In the genomic region with DNA sequence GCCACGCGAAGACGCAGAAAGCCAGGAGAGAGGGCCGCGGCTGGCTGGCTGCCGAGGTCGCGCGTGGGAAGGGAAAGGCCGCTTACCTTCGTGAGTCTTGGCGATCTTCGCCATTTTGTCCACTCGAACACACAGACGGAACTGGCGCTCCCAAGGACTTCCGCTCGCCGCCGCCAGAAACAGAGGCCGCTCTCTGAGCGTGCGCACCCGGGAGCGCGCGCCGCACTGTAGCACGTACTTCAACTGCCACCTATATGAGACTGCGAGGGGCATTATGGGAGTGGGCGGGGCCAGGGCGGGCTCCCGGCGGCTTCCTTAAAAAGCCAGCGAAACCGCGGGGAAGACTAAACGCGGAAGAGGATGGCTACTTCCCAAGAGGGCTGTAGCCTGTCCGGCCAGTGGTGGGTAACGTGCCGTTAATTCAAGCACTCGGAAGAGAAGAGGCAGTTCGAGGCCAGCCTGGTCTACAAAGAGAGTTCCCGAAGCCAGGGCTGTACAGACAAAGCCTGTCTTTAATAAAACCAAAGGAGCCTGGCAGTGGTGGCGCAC, we compare ENCODE assay signal across 8 mouse cellular contexts. TPM values are rescaled to one million over a fixed set of nuclear protein-coding genes. Genes with fewer than 3 reads are reported as not detected.
DNase-seq lines count a peak whose midpoint lies in the region; ATAC-seq and TF ChIP-seq lines count a peak whose summit lies in the region.

A gene (minus strand): TSS at position 229 of the 549 bp plus-strand sequence.

- TF ChIP-seq CTCF in liver, embryonic 14.5 days (IDR thresholded peaks at IDR 0.05; ENCODE audit: low read depth) = peak; percentile 18; the same call in 1 of the 2 replicates
- no peak for TF ChIP-seq CTCF in stomach, postnatal 0 days (IDR thresholded peaks at IDR 0.05; ENCODE audit: low read depth)

- peak; percentile 98 for ATAC-seq in heart, embryonic 15.5 days (replicated peaks; ENCODE audit: insufficient number of reproducible peaks, insufficient read depth, low FRiP score, low read depth)
- ATAC-seq in liver, embryonic 14.5 days (ENCODE audit: insufficient read depth) = peak; percentile 97
- ATAC-seq in neural tube, embryonic 11.5 days (ENCODE audit: insufficient read depth, low FRiP score, low TSS enrichment) = peak; percentile 98
- ATAC-seq in stomach, postnatal 0 days (ENCODE audit: low FRiP score, low TSS enrichment) = peak; percentile 99

- H3K27ac ChIP-seq in forebrain, embryonic 10.5 days = peak within 1 kb of the TSS; percentile 99
- peak within 1 kb of the TSS; percentile 96 for H3K27ac ChIP-seq in heart, embryonic 15.5 days
- peak within 1 kb of the TSS; percentile 61 for H3K27ac ChIP-seq in liver, embryonic 14.5 days
- peak within 1 kb of the TSS; percentile 92 for H3K27ac ChIP-seq in neural tube, embryonic 11.5 days (ENCODE audit: low read depth, low read length)
- peak within 1 kb of the TSS; percentile 98 for H3K27ac ChIP-seq in stomach, postnatal 0 days (replicated peaks)

- H3K4me3 ChIP-seq in forebrain, embryonic 10.5 days = peak within 1 kb of the TSS; percentile 97
- H3K4me3 ChIP-seq in heart, embryonic 15.5 days = peak within 1 kb of the TSS; percentile 94
- peak within 1 kb of the TSS; percentile 80 to 83 for H3K4me3 ChIP-seq in liver, embryonic 14.5 days (ENCODE audit: insufficient read depth in 1 of 2, low read depth in 2 of 2, low read length in 2 of 2)
- peak within 1 kb of the TSS; percentile 98 for H3K4me3 ChIP-seq in neural tube, embryonic 11.5 days (ENCODE audit: low read depth, low read length)
- peak within 1 kb of the TSS; percentile 99 for H3K4me3 ChIP-seq in stomach, postnatal 0 days (ENCODE audit: low read depth, low read length)

- peaks cover 7% of the 10 kb centered on the region; the same call in 1 of the 2 replicates for H3K9me3 ChIP-seq in forebrain, embryonic 10.5 days
- no peaks in the 10 kb centered on the region for H3K9me3 ChIP-seq in heart, embryonic 15.5 days (replicated peaks)
- no peaks in the 10 kb centered on the region for H3K9me3 ChIP-seq in liver, embryonic 14.5 days (ENCODE audit: control insufficient read depth, low read length)
- H3K9me3 ChIP-seq in neural tube, embryonic 11.5 days (ENCODE audit: control insufficient read depth, low read length) = no peaks in the 10 kb centered on the region
- H3K9me3 ChIP-seq in stomach, postnatal 0 days (ENCODE audit: control insufficient read depth, low read length) = no peaks in the 10 kb centered on the region

- H3K27me3 ChIP-seq in forebrain, embryonic 10.5 days (ENCODE audit: poor library complexity, severe bottlenecking) = no peaks in the 10 kb centered on the region
- H3K27me3 ChIP-seq in heart, embryonic 15.5 days = no peaks in the 10 kb centered on the region
- H3K27me3 ChIP-seq in liver, embryonic 14.5 days (ENCODE audit: control insufficient read depth, insufficient read depth, low read length) = no peaks in the 10 kb centered on the region
- no peaks in the 10 kb centered on the region for H3K27me3 ChIP-seq in neural tube, embryonic 11.5 days (ENCODE audit: control insufficient read depth, insufficient read depth, low read length)
- no peaks in the 10 kb centered on the region for H3K27me3 ChIP-seq in stomach, postnatal 0 days (ENCODE audit: control insufficient read depth, insufficient read depth, low read length)

- H3K4me1 ChIP-seq in forebrain, embryonic 10.5 days = peaks cover 17% of the 10 kb centered on the region
- peaks cover 15% of the 10 kb centered on the region for H3K4me1 ChIP-seq in heart, embryonic 15.5 days (replicated peaks)
- peaks cover 42 to 43% of the 10 kb centered on the region in 2 experiments for H3K4me1 ChIP-seq in liver, embryonic 14.5 days (replicated peaks; ENCODE audit: control insufficient read depth in 2 of 2, insufficient read depth in 2 of 2, low read length in 1 of 2)
- peaks cover 3% of the 10 kb centered on the region; the same call in 1 of the 2 replicates for H3K4me1 ChIP-seq in neural tube, embryonic 11.5 days (ENCODE audit: control insufficient read depth, insufficient read depth, low read length)
- no peaks in the 10 kb centered on the region for H3K4me1 ChIP-seq in stomach, postnatal 0 days (replicated peaks; ENCODE audit: control insufficient read depth, insufficient read depth)

- 2% methylated on average over 46 of the region's 46 CpGs for WGBS in forebrain, embryonic 10.5 days
- WGBS in heart, embryonic 15.5 days = 2% methylated on average over 46 of the region's 46 CpGs
- 2% methylated on average over 45 of the region's 46 CpGs for WGBS in liver, embryonic 14.5 days (ENCODE audit: insufficient replicate concordance)
- WGBS in neural tube, embryonic 11.5 days = 2% methylated on average over 46 of the region's 46 CpGs
- 2% methylated on average over 42 of the region's 46 CpGs for WGBS in stomach, postnatal 0 days

- peaks cover 33% of the 10 kb centered on the region for H3K36me3 ChIP-seq in forebrain, embryonic 10.5 days (replicated peaks)
- no peaks in the 10 kb centered on the region for H3K36me3 ChIP-seq in heart, embryonic 15.5 days
- peaks cover 3% of the 10 kb centered on the region; the same call in 1 of the 2 replicates for H3K36me3 ChIP-seq in liver, embryonic 14.5 days (replicated peaks; ENCODE audit: control insufficient read depth, insufficient read depth, low read depth)
- no peaks in the 10 kb centered on the region for H3K36me3 ChIP-seq in neural tube, embryonic 11.5 days (ENCODE audit: control insufficient read depth, insufficient read depth, low read length)
- no peaks in the 10 kb centered on the region for H3K36me3 ChIP-seq in stomach, postnatal 0 days (ENCODE audit: control insufficient read depth, insufficient read depth, low read length)

- peak; percentile 90 to 91 for DNase-seq in CD8-positive naive resting alpha-beta T cell, adult 2 months (ENCODE audit: low read depth in 2 of 2, low spot score in 2 of 2)
- DNase-seq in c-Kit-positive CD71-negative TER-119-negative erythroid progenitor cells, embryonic 14.5 days (ENCODE audit: low read depth) = peak; percentile 93
- DNase-seq in forebrain, embryonic 10.5 days (ENCODE audit: extremely low spot score, low spot score) = peak; percentile 97
- peak; percentile 96 to 98 for DNase-seq in kidney, postnatal 25 days
- peak; percentile 94 to 95 (median 95) for DNase-seq in liver, embryonic 14.5 days (ENCODE audit: low read depth in 3 of 3, low spot score in 3 of 3)
- peak; percentile 99 for DNase-seq in neural tube, embryonic 11.5 days (ENCODE audit: low spot score)
- peak; percentile 99 for DNase-seq in stomach, postnatal 0 days (ENCODE audit: low spot score)

- H3K4me2 ChIP-seq in heart, embryonic 15.5 days = peak within 1 kb of the TSS; percentile 73
- H3K4me2 ChIP-seq in liver, embryonic 14.5 days (ENCODE audit: low read depth) = peak within 1 kb of the TSS; percentile 93
- peak within 1 kb of the TSS; percentile 57 for H3K4me2 ChIP-seq in neural tube, embryonic 11.5 days (ENCODE audit: low read depth)
- H3K4me2 ChIP-seq in stomach, postnatal 0 days (replicated peaks; ENCODE audit: low read depth) = peak within 1 kb of the TSS; percentile 77

- H3K9ac ChIP-seq in heart, embryonic 15.5 days = peak within 1 kb of the TSS; percentile 98
- H3K9ac ChIP-seq in liver, embryonic 14.5 days (replicated peaks) = peak within 1 kb of the TSS; percentile 91
- H3K9ac ChIP-seq in neural tube, embryonic 11.5 days (ENCODE audit: low read length) = peak within 1 kb of the TSS; percentile 99
- H3K9ac ChIP-seq in stomach, postnatal 0 days (ENCODE audit: low read length) = peak within 1 kb of the TSS; percentile 99

- peak; percentile 64; the same call in 1 of the 2 replicates for TF ChIP-seq EP300 in liver, embryonic 14.5 days (IDR thresholded peaks at IDR 0.05; ENCODE audit: low read depth)
- TF ChIP-seq EP300 in stomach, postnatal 0 days (optimal IDR thresholded peaks at IDR 0.05) = no peak

RNA-seq across cellular contexts. Expression of the gene that starts here (rescaled TPM):
- polyA plus RNA-seq in forebrain, embryonic 10.5 days (2016; fragmentation: Nextera tagmentation; extraction: Ambion mirVana) = 296 and 303 TPM in 2 replicates
- 189 and 205 TPM in 2 replicates for polyA plus RNA-seq in heart, embryonic 15.5 days (2015; fragmentation: Nextera tagmentation; extraction: Ambion mirVana)
- polyA plus RNA-seq in liver, embryonic 14.5 days (2012; rRNA removed) = 30.9 and 45.0 TPM in 2 replicates
- 122 and 132 TPM in 2 replicates for polyA plus RNA-seq in liver, embryonic 14.5 days (2014; fragmentation: Nextera tagmentation; extraction: Ambion mirVana)
- polyA plus RNA-seq in neural tube, embryonic 11.5 days (2014; fragmentation: Nextera tagmentation; extraction: Ambion mirVana) = 336 and 339 TPM in 2 replicates
- polyA plus RNA-seq in stomach, postnatal 0 days (2015; fragmentation: Nextera tagmentation; extraction: Ambion mirVana) = 153 TPM in 2 replicates

Comparison
In these comparisons a context has a peak if more than half of its experiments do, and no peak if none do; other contexts are left out.
1. Peak in every context shown above with its lines: DNase-seq, ATAC-seq, H3K4me3 ChIP-seq and H3K27ac ChIP-seq.